Mouse (Mus musculus) lung, embryonic 14.5 days (tissue): ENCODE results near the gene Gucy2g. TPM values are rescaled to one million over a fixed set of nuclear protein-coding genes. Genes with fewer than 3 reads are reported as not detected.

Experiments
- ATAC-seq: fragments of 200-750 bp; cut with Nextera tagmentation; 2 replicates; pipeline ENCODE4 v1.8.0; 2017; ENCODE audit warnings: mild to moderate bottlenecking, moderate TSS enrichment, moderate library complexity; ENCODE audit not compliant: insufficient read depth
- DNase-seq: peaks from one replicate; pipeline ENCODE4 v3.0.0-alpha.2; 2015
- H3K27ac ChIP-seq: fragments of 300-500 bp; sonication (generic); 2 replicates; pipeline ENCODE4 v1.5.1; 2014; ENCODE audit warnings: low read depth, mild to moderate bottlenecking, moderate library complexity
- H3K27me3 ChIP-seq: fragments of 300-500 bp; sonication (generic); 2 replicates; pipeline ENCODE4 v1.6.1; 2014; ENCODE audit warnings: low read length, control low read depth; ENCODE audit not compliant: insufficient read depth
- H3K36me3 ChIP-seq: fragments of 300-500 bp; sonication (generic); 2 replicates; pipeline ENCODE4 v1.6.1; 2014; ENCODE audit warnings: control low read depth; ENCODE audit not compliant: insufficient read depth
- H3K4me1 ChIP-seq: fragments of 300-500 bp; sonication (generic); 2 replicates; pipeline ENCODE4 v1.6.1; 2014; ENCODE audit warnings: antibody characterized with exemption, control low read depth; ENCODE audit not compliant: insufficient read depth
- H3K4me2 ChIP-seq: fragments of 300-500 bp; sonication (generic); 2 replicates; pipeline ENCODE4 v1.6.1; 2014; ENCODE audit warnings: mild to moderate bottlenecking
- H3K4me3 ChIP-seq: fragments of 300-500 bp; sonication (generic); 2 replicates; pipeline ENCODE4 v1.5.1; 2014; ENCODE audit warnings: low read depth, low read length
- H3K9ac ChIP-seq: fragments of 300-500 bp; sonication (generic); 2 replicates; pipeline ENCODE4 v1.6.1; 2014
- H3K9me3 ChIP-seq: fragments of 300-500 bp; sonication (generic); 2 replicates; pipeline ENCODE4 v1.6.1; 2016; ENCODE audit warnings: low read depth, low read length, control low read depth
- CTCF ChIP-seq: IDR thresholded peaks from 2 replicates; pipeline ENCODE4 v1.5.1; 2016; ENCODE audit warnings: antibody characterized with exemption, low read depth
- WGBS: fragments of 180-500 bp; shearing (Covaris S2); extraction: QIAGEN DNeasy Blood & Tissue Kit; methylation state at CpG from one replicate; pipeline ENCODE4 v1.1.7; 2014; 5-methylcytosine and 5-hydroxymethylcytosine counted together
- polyA plus RNA-seq: library from polyadenylated mRNA; unstranded; fragments of >200 nt; fragmentation: Nextera tagmentation; extraction: Ambion mirVana; gene quantifications from 2 replicates; pipeline ENCODE4 v1.2.1, GENCODE M21; 2014

Gene Gucy2g
- polyA plus RNA-seq, 1 experiment from 2014 or later: not detected

DNA sequence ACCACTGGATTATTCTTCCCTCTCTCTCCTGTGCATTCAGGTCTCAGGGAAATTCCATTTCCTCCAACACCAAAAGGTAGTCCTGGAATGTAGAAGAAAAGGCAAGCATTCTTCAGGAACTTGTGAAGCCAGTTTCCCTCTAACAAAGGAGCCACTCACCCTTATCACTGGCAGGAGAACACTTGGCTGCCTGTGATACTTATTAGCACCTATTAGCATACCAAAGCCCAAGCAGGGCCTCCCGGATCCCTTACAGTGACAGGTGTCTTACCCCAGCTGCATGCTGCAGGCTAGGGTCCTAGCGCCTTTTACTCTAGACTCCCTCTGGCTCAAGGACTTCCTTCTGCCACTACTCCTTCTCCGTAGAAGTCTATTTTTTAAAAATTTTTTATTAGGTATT, 30.4 kb upstream of the Gucy2g start:
- Histone ChIP-seq H3K9ac (no peak overlapping the region), H3K4me1 (peaks cover 4% of the 10 kb centered on the region; the same call in 1 of the 2 replicates), H3K27me3 (no peaks in the 10 kb centered on the region), H3K9me3 (no peaks in the 10 kb centered on the region), H3K4me2 (no peak overlapping the region), H3K36me3 (peaks cover 12% of the 10 kb centered on the region; the same call in 1 of the 2 replicates), H3K4me3 (no peak overlapping the region), H3K27ac (peak overlapping the region; percentile 92)
- WGBS: 30% methylated on average over 3 of the region's 3 CpGs
- peak; percentile 92 for ATAC-seq
- peak; percentile 78 for DNase-seq
- no peak for TF ChIP-seq CTCF

GRCm38 (mm10) chr19:55269051-55269450, 28.0 kb upstream of the Gucy2g start:
- Histone ChIP-seq H3K9ac (no peak overlapping the region), H3K4me1 (peaks cover 4% of the 10 kb centered on the region; the same call in 1 of the 2 replicates), H3K27me3 (no peaks in the 10 kb centered on the region), H3K4me2 (no peak overlapping the region), H3K9me3 (no peaks in the 10 kb centered on the region), H3K27ac (peak overlapping the region; percentile 92), H3K4me3 (no peak overlapping the region), H3K36me3 (0 out of 2 replicates have a peak, but pooled peaks cover 9% of the 10 kb centered on the region)
- TF ChIP-seq CTCF: no peak
- ATAC-seq: no peak
- 66% methylated on average over 5 of the region's 5 CpGs for WGBS
- no peak for DNase-seq

- 43% methylated on average over 3 of the region's 3 CpGs for WGBS
- Histone ChIP-seq H3K4me1 (peaks cover 4% of the 10 kb centered on the region; the same call in 1 of the 2 replicates), H3K36me3 (0 out of 2 replicates have a peak, but pooled peaks cover 5% of the 10 kb centered on the region), H3K4me2 (0 out of 2 replicates have a peak overlapping the region, but pooled peaks have one; percentile 28), H3K9ac (no peak overlapping the region), H3K27ac (peak overlapping the region; percentile 92), H3K9me3 (no peaks in the 10 kb centered on the region), H3K27me3 (no peaks in the 10 kb centered on the region), H3K4me3 (no peak overlapping the region)
- ATAC-seq (peak; percentile 81), DNase-seq (peak; percentile 55)
- TF ChIP-seq CTCF: no peak
These were observed 27.1 kb upstream of the Gucy2g start for GRCm38 (mm10) chr19:55268150-55268549.

DNA sequence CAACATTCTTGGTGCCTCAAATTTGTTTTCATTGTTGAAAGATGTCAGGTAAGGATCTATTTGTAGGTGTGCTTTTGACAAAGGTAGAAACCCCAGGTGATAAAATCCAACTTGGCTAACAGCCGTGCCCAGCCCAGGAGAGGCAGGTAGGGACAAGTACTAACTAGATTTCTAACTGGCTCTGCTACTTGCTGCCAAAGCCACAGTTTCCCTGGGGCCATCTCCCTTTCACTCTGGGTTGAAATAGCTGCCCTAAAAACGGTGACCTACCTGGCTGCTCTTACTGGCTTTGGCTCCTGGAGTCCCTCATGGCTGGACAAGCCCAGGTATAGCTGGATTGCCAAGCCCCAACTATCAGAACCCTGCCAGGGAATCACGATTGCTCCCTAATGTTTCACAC, 25.8 kb upstream of the Gucy2g start:
- Histone ChIP-seq H3K9me3 (no peaks in the 10 kb centered on the region), H3K27me3 (no peaks in the 10 kb centered on the region), H3K27ac (peak overlapping the region; percentile 92; the same call in 1 of the 2 replicates), H3K36me3 (0 out of 2 replicates have a peak, but pooled peaks cover 4% of the 10 kb centered on the region), H3K4me3 (no peak overlapping the region), H3K9ac (no peak overlapping the region), H3K4me1 (0 out of 2 replicates have a peak, but pooled peaks cover 4% of the 10 kb centered on the region), H3K4me2 (no peak overlapping the region)
- ATAC-seq (no peak), DNase-seq (no peak)
- WGBS: 73% methylated on average over 3 of the region's 3 CpGs
- TF ChIP-seq CTCF: no peak

DNA sequence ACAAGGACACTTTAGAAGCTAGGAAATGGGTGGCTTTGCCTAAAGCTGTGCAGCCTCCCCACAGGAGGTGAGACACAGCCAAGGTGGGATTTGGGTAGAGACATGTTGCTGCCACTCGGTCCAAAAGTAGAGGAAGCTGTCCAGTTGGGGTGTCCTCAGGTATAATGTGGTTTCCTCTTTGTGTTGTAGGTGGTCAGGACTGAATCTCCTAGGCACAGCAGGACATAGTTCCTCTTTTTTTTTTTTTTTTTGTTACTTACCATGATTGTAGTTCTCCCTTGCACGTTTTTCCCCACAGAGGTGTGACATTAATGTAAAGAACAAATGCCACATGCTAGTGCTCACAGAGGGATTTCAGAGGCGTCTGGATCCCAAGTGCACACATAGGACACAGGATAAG, 24.2 kb upstream of the Gucy2g start:
- H3K27ac ChIP-seq: no peak overlapping the region
- ATAC-seq: no peak

GRCm38 (mm10) chr19:55260389-55261184, 19.6 kb upstream of the Gucy2g start:
- TF ChIP-seq CTCF: no peak
- H3K27me3 ChIP-seq: no peaks in the 10 kb centered on the region
- no peak overlapping the region for H3K27ac ChIP-seq
- 42% methylated on average over 12 of the region's 12 CpGs for WGBS
- H3K36me3 ChIP-seq: no peaks in the 10 kb centered on the region
- H3K9ac ChIP-seq: no peak overlapping the region
- H3K9me3 ChIP-seq: no peaks in the 10 kb centered on the region
- H3K4me2 ChIP-seq: no peak overlapping the region
- ATAC-seq (no peak), DNase-seq (no peak)
- 0 out of 2 replicates have a peak, but pooled peaks cover 5% of the 10 kb centered on the region for H3K4me1 ChIP-seq
- H3K4me3 ChIP-seq: no peak overlapping the region

More for the DNA sequence above, 24.2 kb upstream of the Gucy2g start:
- WGBS: 67% methylated on average over 3 of the region's 3 CpGs
- TF ChIP-seq CTCF: no peak
- no peak for DNase-seq
- H3K4me2 ChIP-seq: no peak overlapping the region
- H3K27me3 ChIP-seq: no peaks in the 10 kb centered on the region
- no peaks in the 10 kb centered on the region for H3K9me3 ChIP-seq
- no peak overlapping the region for H3K4me3 ChIP-seq
- no peaks in the 10 kb centered on the region for H3K4me1 ChIP-seq
- no peak overlapping the region for H3K9ac ChIP-seq
- H3K36me3 ChIP-seq: 0 out of 2 replicates have a peak, but pooled peaks cover 4% of the 10 kb centered on the region

- no peak for ATAC-seq
- 72% methylated on average over 5 of the region's 5 CpGs for WGBS
- Histone ChIP-seq H3K27me3 (no peaks in the 10 kb centered on the region), H3K9ac (no peak overlapping the region), H3K4me3 (no peak overlapping the region), H3K27ac (no peak overlapping the region), H3K9me3 (no peaks in the 10 kb centered on the region), H3K36me3 (no peaks in the 10 kb centered on the region), H3K4me1 (peaks cover 5% of the 10 kb centered on the region; the same call in 1 of the 2 replicates), H3K4me2 (no peak overlapping the region)
- TF ChIP-seq CTCF: no peak
- no peak for DNase-seq
These were observed 17.5 kb upstream of the Gucy2g start for GRCm38 (mm10) chr19:55258514-55258913.
